Mouse (Mus musculus) heart, adult 8-10 months (tissue): ENCODE measurements at regions not wholly inside any gene's neighbourhood (a gene's known extent, or its start where the extent isn't known, plus 50 kb on each side); places are given as distances from the start of the nearest gene placed in this dataset.

ENCODE experiments used
- DNase-seq: peaks from one replicate; pipeline ENCODE4 v3.0.0; 2022; ENCODE audit warnings: low spot score

GRCm38 (mm10) chr13:64007688-64008087, 81.3 kb downstream of the Hsd17b3 start:
- no peak for DNase-seq

DNA sequence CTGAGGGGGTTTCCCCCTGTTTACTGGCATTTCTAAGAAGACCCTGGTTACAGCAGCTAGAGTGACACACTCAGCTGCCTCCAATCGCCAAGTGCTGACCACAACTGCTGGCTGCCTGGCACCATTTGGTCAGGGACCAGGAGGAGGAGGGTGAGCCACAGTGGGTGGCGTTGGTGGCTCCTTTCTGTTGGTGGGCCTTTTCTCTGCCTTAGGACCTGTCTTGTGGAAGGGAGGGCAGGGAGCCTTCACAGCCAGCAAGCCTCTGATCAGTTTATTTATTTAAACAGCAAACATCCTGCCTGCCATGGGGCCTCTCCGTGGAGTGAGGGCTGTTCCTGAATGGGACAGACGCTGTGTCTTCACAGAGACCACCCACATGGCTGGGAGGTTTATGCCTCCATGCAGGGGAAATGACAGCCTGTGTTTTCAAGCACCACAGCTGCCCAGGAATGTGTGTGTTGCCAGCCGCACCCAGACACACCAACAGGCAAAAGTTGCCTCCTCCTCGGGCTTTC, 86.0 kb downstream of the Hsd17b3 start:
- DNase-seq = no peak

DNA sequence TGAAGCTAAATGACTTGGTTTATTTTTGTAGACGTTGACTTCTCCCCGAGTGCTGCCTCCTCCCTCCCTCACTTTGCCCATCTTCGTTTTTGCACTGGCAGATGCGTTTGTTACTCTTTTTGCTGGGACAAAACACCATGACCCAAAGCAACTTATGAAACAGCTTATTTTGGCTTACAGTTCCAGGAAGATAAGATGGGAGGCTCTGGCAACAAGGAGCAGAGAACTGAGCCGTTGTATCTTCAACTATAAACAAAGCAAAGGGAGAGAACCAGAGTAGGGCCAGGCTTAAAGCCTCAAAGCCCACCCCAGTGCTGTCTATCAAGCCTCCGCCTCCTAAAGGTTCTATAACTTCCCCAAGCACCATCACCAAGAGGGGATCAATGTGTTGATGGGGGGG, 88.7 kb downstream of the Hsd17b3 start:
- no peak for DNase-seq

DNA sequence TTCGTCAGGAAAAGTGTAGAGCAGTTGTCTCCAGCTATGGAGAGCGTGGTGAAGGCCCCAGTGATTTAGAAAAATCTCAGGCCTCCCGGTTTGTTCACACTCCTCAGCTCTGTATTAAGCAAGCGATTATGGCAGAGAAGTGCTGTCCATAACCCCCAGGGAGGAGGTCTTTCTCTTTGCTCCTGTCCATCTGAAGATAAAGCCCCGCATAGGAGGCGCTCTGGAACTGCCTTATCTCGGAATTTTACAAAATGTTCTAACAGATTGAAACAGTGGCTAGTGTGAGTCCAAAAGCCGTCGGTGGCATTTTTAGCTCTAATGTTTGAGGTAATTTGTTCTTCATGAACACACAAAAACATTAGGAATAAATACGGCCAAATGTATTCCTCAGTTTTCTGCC, 90.4 kb downstream of the Hsd17b3 start:
- DNase-seq = peak; percentile 53

GRCm38 (mm10) chr13:63993857-63994477, 95.1 kb downstream of the Hsd17b3 start:
- DNase-seq = no peak

DNA sequence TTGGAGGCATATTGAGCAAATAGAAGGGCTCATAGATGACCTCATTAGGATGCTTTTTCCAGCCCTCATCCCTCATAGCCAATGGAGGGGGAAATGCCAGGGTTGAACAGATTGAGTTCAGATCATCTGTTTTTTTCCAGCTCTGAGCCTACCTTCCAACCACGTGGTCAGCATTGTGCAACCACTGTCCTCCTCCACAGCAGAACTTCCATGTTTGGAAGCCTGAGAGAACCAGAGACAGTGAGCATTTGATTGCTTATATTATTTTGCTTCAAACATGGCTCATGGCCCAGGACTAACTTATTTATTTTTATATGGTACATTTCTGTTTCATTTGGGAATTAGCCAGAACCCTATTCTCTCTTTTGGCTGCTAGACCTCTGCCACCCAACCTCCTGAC, 96.0 kb downstream of the Hsd17b3 start:
- DNase-seq = no peak

GRCm38 (mm10) chr13:63990480-63990958, 98.5 kb downstream of the Hsd17b3 start:
- DNase-seq = peak; percentile 28

DNA sequence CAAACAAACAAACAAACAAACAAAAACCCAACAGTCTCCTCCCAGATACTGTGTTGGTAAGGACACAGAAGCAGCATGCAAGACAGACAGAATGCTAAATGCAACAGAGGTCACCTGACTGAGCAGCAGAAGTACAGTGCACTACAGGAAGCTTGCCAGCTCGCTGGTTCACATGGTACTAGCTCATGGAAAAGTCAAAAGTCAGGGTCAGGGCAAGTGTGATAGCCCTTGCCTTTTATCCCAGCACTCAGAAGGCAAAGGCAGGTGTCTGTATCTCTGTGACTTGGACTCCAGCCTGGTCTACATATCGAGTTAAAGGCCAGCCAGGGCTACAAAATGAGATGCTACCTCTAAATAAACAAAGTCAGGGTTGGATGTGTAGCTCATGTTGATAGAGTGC, 99.3 kb downstream of the Hsd17b3 start:
- DNase-seq = no peak

- DNase-seq = no peak
Measured at GRCm38 (mm10) chr13:63988263-63988662, 100.8 kb downstream of the Hsd17b3 start.

DNA sequence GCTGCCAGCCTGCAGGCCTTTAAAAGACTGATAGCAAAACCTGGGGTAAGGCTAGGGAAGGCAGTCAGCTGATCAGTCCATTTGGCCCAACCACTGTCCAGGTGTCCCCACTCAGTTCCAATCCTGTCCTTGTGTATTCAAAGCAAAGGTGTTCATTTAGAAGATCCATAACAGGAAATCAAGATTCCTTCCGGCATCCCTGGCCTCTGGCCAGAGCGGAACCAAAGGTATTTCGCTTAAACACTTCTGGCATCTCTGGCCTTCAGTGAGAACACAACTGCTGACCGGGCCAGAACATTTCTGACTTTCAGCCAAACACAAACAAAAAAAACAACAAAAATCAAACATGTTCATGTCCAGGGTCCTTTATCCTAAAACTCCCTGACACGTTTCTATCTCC, 102.3 kb downstream of the Hsd17b3 start:
- peak; percentile 77 for DNase-seq

DNA sequence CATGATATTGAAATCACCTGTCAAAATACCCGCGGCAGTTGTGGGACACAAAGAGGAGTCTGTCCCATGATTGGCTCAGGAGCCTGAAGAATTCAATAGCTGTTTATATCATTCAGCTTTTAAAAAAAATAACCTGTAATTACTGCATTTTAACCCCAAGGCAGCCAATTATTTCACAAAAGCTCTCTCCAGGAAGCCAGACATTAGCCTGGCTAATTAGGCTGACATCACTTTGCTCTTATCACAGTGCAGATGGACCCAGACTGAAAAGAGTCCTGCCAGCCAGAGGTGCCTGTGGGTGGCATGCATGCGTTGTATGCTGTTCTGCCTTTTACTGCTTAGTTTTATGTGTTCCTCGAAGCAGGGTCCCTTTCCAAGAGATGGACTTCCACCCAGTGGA, 103.4 kb downstream of the Hsd17b3 start:
- DNase-seq = no peak

DNA sequence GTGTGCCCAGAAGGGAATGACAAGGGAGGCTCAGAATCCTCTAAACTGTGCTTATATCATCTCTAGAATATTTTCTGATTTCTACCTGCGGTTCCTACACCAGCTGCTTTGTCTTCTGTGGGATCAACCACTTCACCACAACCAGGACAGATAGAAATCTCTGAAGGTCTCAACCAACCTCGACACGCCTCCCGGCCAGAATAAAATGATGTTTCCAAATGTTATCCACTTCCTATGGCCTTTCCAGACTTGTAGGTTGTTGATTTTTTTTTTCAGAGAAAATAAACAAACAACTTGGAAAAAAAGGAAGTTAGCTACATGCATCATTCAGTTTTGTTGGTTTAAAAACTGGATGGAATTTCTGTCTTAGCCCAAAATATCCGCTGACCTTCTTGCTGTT, 103.9 kb downstream of the Hsd17b3 start:
- peak; percentile 56 for DNase-seq

DNA sequence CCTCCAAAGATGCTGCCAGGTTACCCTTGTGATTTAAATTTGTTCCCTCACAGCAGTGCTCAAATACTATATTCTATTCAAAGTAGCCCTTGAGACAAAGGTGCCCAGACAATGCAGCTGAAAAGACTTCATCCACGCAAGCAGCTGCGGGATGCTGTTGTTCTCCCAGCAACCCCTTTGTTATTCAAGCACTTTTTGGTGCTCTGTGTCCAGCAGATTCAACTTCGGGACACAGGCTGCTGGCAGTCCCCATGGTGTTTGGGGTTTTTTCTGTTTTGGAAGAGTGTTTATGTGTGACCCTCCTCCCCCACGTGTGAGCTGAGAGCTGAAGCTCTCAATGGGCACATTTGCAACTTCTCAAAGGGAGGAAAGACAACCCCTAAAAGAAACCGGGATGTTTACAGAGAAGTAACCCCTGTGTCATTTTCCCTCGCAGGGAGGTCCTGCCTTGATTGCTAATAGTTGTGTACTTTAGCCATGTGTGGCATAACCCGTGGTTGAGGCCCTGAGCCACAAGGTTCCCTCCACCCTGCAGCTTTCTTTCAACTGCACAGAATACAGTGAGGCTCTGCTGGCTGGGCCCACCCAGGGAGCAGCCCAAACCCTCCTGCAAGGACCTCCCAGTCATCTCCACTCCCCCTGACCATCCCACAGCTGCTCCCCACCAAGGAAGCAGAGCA, 108.9 kb downstream of the Hsd17b3 start:
- no peak for DNase-seq

DNA sequence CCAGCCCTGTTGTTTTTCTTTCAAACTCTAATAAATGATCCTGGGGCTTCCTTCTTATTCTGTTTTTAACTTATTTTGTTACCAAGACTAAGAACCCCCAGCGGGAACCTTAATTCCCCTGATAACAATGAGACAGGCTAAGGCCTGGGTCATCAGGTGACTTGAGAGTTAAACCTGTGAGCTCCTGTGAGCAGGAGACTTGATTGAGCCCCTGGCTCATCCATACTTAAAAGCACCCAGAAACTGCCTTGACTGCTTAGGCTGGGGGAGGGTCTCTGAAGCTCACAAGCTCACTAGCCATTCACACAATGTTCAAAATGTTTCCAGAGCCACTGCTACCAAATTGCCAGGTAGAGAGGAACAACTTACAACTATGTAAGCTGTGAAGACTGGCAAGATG, 109.4 kb downstream of the Hsd17b3 start:
- DNase-seq = no peak

- DNase-seq = no peak
Measured at GRCm38 (mm10) chr13:63969907-63970306, 119.1 kb downstream of the Hsd17b3 start.

GRCm38 (mm10) chr13:63968623-63969022, 120.4 kb downstream of the Hsd17b3 start:
- no peak for DNase-seq

DNA sequence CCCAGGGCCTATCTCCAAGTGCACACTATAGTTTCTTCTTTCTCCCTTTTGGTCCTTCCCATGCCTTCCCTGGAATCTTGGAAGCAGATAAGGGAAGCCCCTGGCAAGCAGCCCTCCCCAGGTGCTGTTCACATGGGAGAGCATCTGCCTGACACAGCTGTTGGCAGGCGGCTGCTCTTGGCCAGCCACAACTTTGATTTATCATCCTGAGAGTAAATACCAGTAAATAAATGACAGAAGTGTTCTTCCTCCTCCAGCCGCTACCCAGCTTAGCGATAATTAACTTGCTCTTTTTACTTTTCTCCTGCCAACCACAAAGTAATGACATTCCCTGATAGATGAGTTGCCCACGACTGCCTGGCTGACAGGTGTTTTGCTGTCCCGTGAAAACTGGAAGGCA, 131.9 kb downstream of the Hsd17b3 start:
- DNase-seq = peak; percentile 2

GRCm38 (mm10) chr13:63954305-63954704, 134.7 kb downstream of the Hsd17b3 start:
- DNase-seq = no peak

DNA sequence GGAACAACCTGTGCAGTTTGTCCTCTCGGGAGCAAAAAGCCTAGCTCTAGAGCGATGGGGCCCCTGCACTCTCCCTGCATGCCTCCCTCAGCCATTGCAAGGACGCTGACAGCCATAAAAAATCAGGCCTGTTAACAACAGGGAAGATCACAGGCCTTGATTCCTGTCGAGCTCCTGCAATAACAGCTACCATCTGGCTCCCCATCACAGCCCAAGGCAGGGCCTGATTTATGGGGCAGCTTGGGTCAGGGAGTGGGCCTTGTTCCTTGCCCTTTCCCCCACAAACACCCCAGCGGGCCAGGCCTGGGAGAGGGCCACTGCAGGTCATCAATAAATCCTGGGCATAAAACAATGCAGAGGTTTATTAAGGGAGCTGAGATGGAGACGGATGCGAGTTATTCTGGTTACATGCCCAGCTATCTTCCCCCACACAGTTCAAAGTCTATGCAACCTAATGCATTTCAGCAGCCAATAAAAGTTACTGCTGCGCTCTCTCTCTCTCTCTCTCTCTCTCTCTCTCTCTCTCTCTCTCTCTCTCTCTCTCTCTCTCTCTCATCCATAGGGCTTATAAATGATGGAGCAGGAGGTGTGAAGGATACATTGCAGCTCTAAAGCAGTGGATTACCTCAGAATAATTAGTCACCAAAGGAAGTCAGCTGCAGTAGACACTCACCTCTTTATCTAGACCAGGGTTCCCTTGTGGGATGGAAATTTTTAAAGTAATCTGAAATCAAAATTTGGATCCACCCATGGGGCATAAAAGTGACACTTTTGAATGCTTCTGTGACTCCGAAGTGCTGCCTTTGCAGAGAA, 136.9 kb downstream of the Hsd17b3 start:
- no peak for DNase-seq

GRCm38 (mm10) chr13:63951136-63951535, 136.1 kb downstream of the Ercc6l2 start:
- no peak for DNase-seq
